Mouse (Mus musculus) ES-Bruce4 (cell line): ENCODE measurements around the gene Pcsk2.

Source experiments
- CTCF ChIP-seq: IDR thresholded peaks from one replicate; pipeline ENCODE4 v1.8.1; 2011; ENCODE audit warnings: low read depth, low read length
- POLR2A ChIP-seq: IDR thresholded peaks from one replicate; pipeline ENCODE4 v1.8.1; 2011; ENCODE audit warnings: low read length; ENCODE audit not compliant: insufficient read depth

- TF ChIP-seq CTCF (no peak), POLR2A (no peak)
Measured at GRCm38 (mm10) chr2:143864600-143864999, 318.6 kb downstream of the Pcsk2 start.
